Mouse (Mus musculus) CH12.LX (cell line): ENCODE results near the gene Mrpl23. TPM values are rescaled to one million over a fixed set of nuclear protein-coding genes. Genes with fewer than 3 reads are reported as not detected.

ENCODE experiments used
- DNase-seq: peaks from one replicate; pipeline ENCODE4 v3.0.0-alpha.2; 2013; ENCODE audit errors: extremely low read depth
- H3K27ac ChIP-seq: 2 replicates; pipeline ENCODE4 v1.5.1; 2012; ENCODE audit warnings: low read depth, mild to moderate bottlenecking, control low read depth, moderate library complexity; ENCODE audit not compliant: insufficient read depth
- H3K27me3 ChIP-seq: replicated peaks from 2 replicates; pipeline ENCODE3; 2012; ENCODE audit warnings: inconsistent platforms
- H3K36me3 ChIP-seq, 2 experiments: replicated peaks in 1 of 2; 2 replicates each; pipeline versions ENCODE3 to v1.6.1; 2012; ENCODE audit warnings: inconsistent platforms in 1 of 2, low read length in 1 of 2, mild to moderate bottlenecking in 1 of 2, mixed read lengths in 1 of 2, moderate library complexity in 1 of 2; ENCODE audit not compliant: control insufficient read depth in 1 of 2, insufficient read depth in 1 of 2
- H3K4me1 ChIP-seq, 2 experiments: 2 replicates each; pipeline ENCODE4 v1.6.1; 2012; ENCODE audit warnings: inconsistent platforms in 1 of 2, moderate library complexity in 1 of 2; ENCODE audit not compliant: insufficient read depth in 2 of 2, control insufficient read depth in 1 of 2
- H3K4me2 ChIP-seq: 2 replicates; pipeline ENCODE4 v1.6.1; 2012; ENCODE audit warnings: low read depth, mild to moderate bottlenecking, control low read depth; ENCODE audit not compliant: poor library complexity, insufficient read depth, severe bottlenecking
- H3K4me3 ChIP-seq, 3 experiments: fragments of 150-350 bp in 1 of 3; sonication (generic) in 1 of 3; replicated peaks in 1 of 3; 2 replicates each; pipeline versions ENCODE3 to v1.5.1; 2011 to 2012; ENCODE audit warnings: low read depth in 2 of 3, low read length in 2 of 3, mild to moderate bottlenecking in 2 of 3, moderate library complexity in 2 of 3, control low read depth in 1 of 3, improper control_type of control experiment in 1 of 3, inconsistent platforms in 1 of 3, mixed read lengths in 1 of 3; ENCODE audit not compliant: poor library complexity in 1 of 3
- H3K79me2 ChIP-seq: replicated peaks from 2 replicates; pipeline ENCODE4 v1.6.1; 2012; ENCODE audit warnings: mild to moderate bottlenecking, moderate library complexity; ENCODE audit not compliant: control insufficient read depth, poor library complexity, insufficient read depth, severe bottlenecking; ENCODE audit errors: extremely low read depth
- H3K9ac ChIP-seq: 2 replicates; pipeline ENCODE4 v1.6.1; 2012; ENCODE audit warnings: low read depth, mild to moderate bottlenecking, control low read depth, moderate library complexity; ENCODE audit not compliant: insufficient read depth
- H3K9me3 ChIP-seq: replicated peaks from 2 replicates; pipeline ENCODE3; 2012; ENCODE audit warnings: low read length, inconsistent platforms, mixed read lengths
- BHLHE40 ChIP-seq: IDR thresholded peaks from 2 replicates; pipeline ENCODE4 v1.6.1; 2011; ENCODE audit warnings: mild to moderate bottlenecking, low read depth, low read length, improper control_type of control experiment
- CTCF ChIP-seq, 2 experiments: IDR thresholded peaks in 1 of 2; conservative IDR thresholded peaks in 1 of 2; 2 replicates each; pipeline ENCODE4 v1.5.1; 2011 to 2012; ENCODE audit warnings: low read depth in 2 of 2, low read length in 2 of 2, improper control_type of control experiment in 1 of 2, inconsistent platforms in 1 of 2, mild to moderate bottlenecking in 1 of 2, moderate library complexity in 1 of 2
- E2F4 ChIP-seq: IDR thresholded peaks from 2 replicates; pipeline ENCODE4 v1.6.1; 2011; ENCODE audit warnings: low read depth, low read length, improper control_type of control experiment; ENCODE audit not compliant: insufficient replicate concordance
- ELF1 ChIP-seq: IDR thresholded peaks from 2 replicates; pipeline ENCODE4 v1.6.1; 2014; ENCODE audit warnings: low read depth, mild to moderate bottlenecking, inconsistent platforms, low read length, improper control_type of control experiment
- HCFC1 ChIP-seq: IDR thresholded peaks from 2 replicates; pipeline ENCODE4 v1.6.1; 2012; ENCODE audit warnings: low read depth, mild to moderate bottlenecking, inconsistent platforms, low read length, improper control_type of control experiment
- MAFK ChIP-seq: IDR thresholded peaks from 2 replicates; pipeline ENCODE4 v1.6.1; 2011; ENCODE audit warnings: low read length, improper control_type of control experiment; ENCODE audit not compliant: insufficient replicate concordance
- MAX ChIP-seq: IDR thresholded peaks from 2 replicates; pipeline ENCODE4 v1.6.1; 2011; ENCODE audit warnings: low read length, improper control_type of control experiment
- MYC ChIP-seq: IDR thresholded peaks from 2 replicates; pipeline ENCODE4 v1.6.1; 2011; ENCODE audit warnings: low read depth, mild to moderate bottlenecking, improper control_type of control experiment, low read length
- NELFE ChIP-seq: IDR thresholded peaks from 2 replicates; pipeline ENCODE4 v1.6.1; 2011; ENCODE audit warnings: low read depth, low read length, improper control_type of control experiment
- POLR2AphosphoS2 ChIP-seq: IDR thresholded peaks from 2 replicates; pipeline ENCODE4 v1.6.1; 2011; ENCODE audit warnings: low read depth, low read length, improper control_type of control experiment
- RAD21 ChIP-seq: IDR thresholded peaks from 2 replicates; pipeline ENCODE4 v1.6.1; 2011; ENCODE audit warnings: low read depth, mild to moderate bottlenecking, low read length, improper control_type of control experiment, moderate library complexity
- TBP ChIP-seq: conservative IDR thresholded peaks from 2 replicates; pipeline ENCODE4 v1.6.1; 2011; ENCODE audit warnings: low read depth, low read length, improper control_type of control experiment
- UBTF ChIP-seq: IDR thresholded peaks from 2 replicates; pipeline ENCODE4 v1.6.1; 2012; ENCODE audit warnings: low read depth, mild to moderate bottlenecking, inconsistent platforms, low read length, improper control_type of control experiment, moderate library complexity
- USF1 ChIP-seq: IDR thresholded peaks from 2 replicates; pipeline ENCODE4 v1.6.1; 2014; ENCODE audit warnings: low read depth, mild to moderate bottlenecking, inconsistent platforms, low read length, improper control_type of control experiment
- ZC3H11A ChIP-seq: IDR thresholded peaks from 2 replicates; pipeline ENCODE4 v1.6.1; 2012; ENCODE audit warnings: low read depth, mild to moderate bottlenecking, inconsistent platforms, low read length, improper control_type of control experiment
- ZMIZ1 ChIP-seq: IDR thresholded peaks from 2 replicates; pipeline ENCODE4 v1.6.1; 2012; ENCODE audit warnings: low read depth, mild to moderate bottlenecking, inconsistent platforms, low read length, improper control_type of control experiment
- dilution Hi-C: fragments of 300-500 bp; cut with MboI; formaldehyde crosslinking; loops from 2 replicates; pipeline ENCODE4 v1.14.3; 2020; ENCODE audit warnings: low sequenced_read_pairs; ENCODE audit not compliant: extremely low pct_unique_long_range_greater_than_20kb, extremely low pct_ligation_motif_present
- in situ Hi-C: fragments of 300-500 bp; cut with MboI; formaldehyde crosslinking; loops from 3 replicates; pipeline ENCODE4 v1.14.3; 2019; ENCODE audit warnings: low sequenced_read_pairs, low pct_ligation_motif_present, low pct_unique_long_range_greater_than_20kb, mixed read lengths
- polyA plus RNA-seq: library from polyadenylated mRNA; unstranded; fragments of >175 nt; gene quantifications from 2 replicates; pipeline ENCODE4 v1.2.1, GENCODE M21; 2012; ENCODE audit warnings: low read depth; ENCODE audit not compliant: insufficient read length
- total RNA-seq, 2 experiments: library from RNA; depleted of rRNA; stranded (reverse); fragments of 300-350 nt in 1 of 2; fragments of >200 nt in 1 of 2; gene quantifications; 2 replicates each; pipeline ENCODE4 v1.2.3; 2012 to 2014

The Mrpl23 gene
- total and polyA plus RNA-seq, 3 experiments = 8.3 to 71.2 (median 70.8) TPM

- Histone ChIP-seq H3K4me3 (no peak overlapping the region), H3K4me1 (no peaks in the 10 kb centered on the region), H3K36me3 (no peaks in the 10 kb centered on the region), H3K9ac (no peak overlapping the region), H3K4me2 (no peak overlapping the region), H3K27ac (no peak overlapping the region), H3K9me3 (no peaks in the 10 kb centered on the region), H3K27me3 (peaks cover 91% of the 10 kb centered on the region), H3K79me2 (no peaks in the 10 kb centered on the region)
- TF ChIP-seq RAD21 = no peak
- no peak for TF ChIP-seq UBTF
- TF ChIP-seq E2F4 = no peak
- no peak for TF ChIP-seq ZC3H11A
- TF ChIP-seq USF1 = no peak
- TF ChIP-seq MAX = no peak
- no peak for TF ChIP-seq MAFK
- TF ChIP-seq MYC = no peak
- no peak for TF ChIP-seq POLR2AphosphoS2
- no peak for TF ChIP-seq NELFE
- TF ChIP-seq BHLHE40 = no peak
- no peak for TF ChIP-seq ZMIZ1
- in situ Hi-C loops = no loop called here
- no peak for DNase-seq
- dilution Hi-C loops = no loop called here
These were observed 26.1 kb downstream of the Mrpl23 start for GRCm38 (mm10) chr7:142558511-142559146.

GRCm38 (mm10) chr7:142559651-142560175 lies 27.2 kb downstream of the Mrpl23 start:
- in situ Hi-C loops = no loop called here
- Histone ChIP-seq H3K79me2 (no peaks in the 10 kb centered on the region), H3K9me3 (no peaks in the 10 kb centered on the region), H3K4me3 (no peak overlapping the region), H3K36me3 (no peaks in the 10 kb centered on the region), H3K9ac (no peak overlapping the region), H3K4me2 (no peak overlapping the region), H3K27ac (no peak overlapping the region), H3K27me3 (peaks cover 92% of the 10 kb centered on the region), H3K4me1 (no peaks in the 10 kb centered on the region)
- dilution Hi-C loops = no loop called here
- no peak for DNase-seq
- TF ChIP-seq HCFC1 (no peak), TBP (no peak), CTCF (conservative IDR thresholded peaks at IDR 0.05 in 1 of 2, IDR thresholded peaks at IDR 0.05 in 1 of 2; ENCODE audit: low read depth in 2 of 2, low read length in 2 of 2) (no peak), ELF1 (no peak)
